ENCODE assay signal across 7 mouse cellular contexts in genomic region chr10:85388071-85388750, GRCm38 (mm10). TPM values are rescaled to one million over a fixed set of nuclear protein-coding genes. Genes with fewer than 3 reads are reported as not detected.
DNase-seq lines count a peak whose midpoint lies in the region; ATAC-seq and TF ChIP-seq lines count a peak whose summit lies in the region.

No protein-coding gene starts in this region.

- peak overlapping the region; percentile 71 for H3K9ac ChIP-seq in heart, embryonic 11.5 days (ENCODE audit: low read depth, low read length)
- H3K9ac ChIP-seq in kidney, postnatal 0 days (ENCODE audit: low read depth, low read length) = peak overlapping the region; percentile 59

- no peak for ATAC-seq in heart, embryonic 11.5 days (replicated peaks; ENCODE audit: insufficient number of reproducible peaks, low FRiP score, low TSS enrichment)
- ATAC-seq in kidney, postnatal 0 days (replicated peaks; ENCODE audit: low FRiP score, low read depth) = no peak

- peaks cover 9% of the 10 kb centered on the region for H3K27me3 ChIP-seq in spleen, adult 2 months (ENCODE audit: control insufficient read depth, insufficient read depth, low read length)
- peaks cover 13% of the 10 kb centered on the region for H3K27me3 ChIP-seq in heart, embryonic 11.5 days (ENCODE audit: control insufficient read depth, insufficient read depth, low read length)
- H3K27me3 ChIP-seq in kidney, postnatal 0 days (ENCODE audit: insufficient read depth, low read length) = 0 out of 2 replicates have a peak, but pooled peaks cover 5% of the 10 kb centered on the region
- H3K27me3 ChIP-seq in midbrain, embryonic 10.5 days (ENCODE audit: low read depth, poor library complexity, severe bottlenecking) = peaks cover 37% of the 10 kb centered on the region

- H3K4me2 ChIP-seq in heart, embryonic 11.5 days = peak overlapping the region; percentile 99
- peak overlapping the region; percentile 99 for H3K4me2 ChIP-seq in kidney, postnatal 0 days (ENCODE audit: low read length)

- no peaks in the 10 kb centered on the region for H3K9me3 ChIP-seq in heart, embryonic 11.5 days (replicated peaks; ENCODE audit: control insufficient read depth, low read length)
- H3K9me3 ChIP-seq in kidney, postnatal 0 days (replicated peaks; ENCODE audit: low read length) = no peaks in the 10 kb centered on the region
- H3K9me3 ChIP-seq in midbrain, embryonic 10.5 days (replicated peaks) = no peaks in the 10 kb centered on the region

- peak overlapping the region; percentile 61 for H3K4me3 ChIP-seq in spleen, adult 2 months (ENCODE audit: extremely low read depth, insufficient read depth, insufficient read length)
- H3K4me3 ChIP-seq in heart, embryonic 11.5 days (ENCODE audit: low read depth, low read length) = peak overlapping the region; percentile 58
- peak overlapping the region; percentile 63 for H3K4me3 ChIP-seq in kidney, postnatal 0 days (replicated peaks; ENCODE audit: low read depth, low read length)
- H3K4me3 ChIP-seq in midbrain, embryonic 10.5 days = peak overlapping the region; percentile 74

- no peak for DNase-seq in spleen, adult 2 months (ENCODE audit: low read depth in 1 of 2, low spot score in 2 of 2)
- no peak for DNase-seq in spleen, postnatal 14 days (ENCODE audit: low spot score in 2 of 2)
- peak; percentile 9 for DNase-seq in cerebellum, adult 8-10 months
- DNase-seq in kidney, postnatal 0 days (ENCODE audit: low spot score) = peak; percentile 29
- peak; percentile 62 for DNase-seq in midbrain, embryonic 10.5 days (ENCODE audit: low spot score)
- DNase-seq in thymus, postnatal 4 days = peak; percentile 44

- H3K27ac ChIP-seq in spleen, adult 2 months (ENCODE audit: insufficient read depth, low read length) = no peak overlapping the region
- no peak overlapping the region for H3K27ac ChIP-seq in heart, embryonic 11.5 days (ENCODE audit: low read depth, low read length)
- no peak overlapping the region for H3K27ac ChIP-seq in kidney, postnatal 0 days
- H3K27ac ChIP-seq in midbrain, embryonic 10.5 days (replicated peaks) = peak overlapping the region; percentile 85

- no peaks in the 10 kb centered on the region for H3K36me3 ChIP-seq in spleen, adult 2 months (ENCODE audit: control insufficient read depth, insufficient read depth, low read length)
- no peaks in the 10 kb centered on the region for H3K36me3 ChIP-seq in heart, embryonic 11.5 days (ENCODE audit: control insufficient read depth, insufficient read depth, low read length)
- H3K36me3 ChIP-seq in kidney, postnatal 0 days (ENCODE audit: insufficient read depth, low read length) = no peaks in the 10 kb centered on the region
- no peaks in the 10 kb centered on the region for H3K36me3 ChIP-seq in midbrain, embryonic 10.5 days

- no peak for TF ChIP-seq POLR2A in spleen, adult 2 months (IDR thresholded peaks at IDR 0.05; ENCODE audit: low read depth, low read length)

- 2% methylated on average over 43 of the region's 50 CpGs for WGBS in spleen, adult 2 months
- under 1% methylated on average over 50 of the region's 50 CpGs for WGBS in heart, embryonic 11.5 days (ENCODE audit: insufficient replicate concordance)
- under 1% methylated on average over 50 of the region's 50 CpGs for WGBS in kidney, postnatal 0 days
- WGBS in midbrain, embryonic 10.5 days = 1% methylated on average over 49 of the region's 50 CpGs

- no peak for TF ChIP-seq CTCF in spleen, adult 2 months (IDR thresholded peaks at IDR 0.05; ENCODE audit: extremely low read depth, insufficient read depth, insufficient read length, insufficient replicate concordance)
- TF ChIP-seq CTCF in kidney, postnatal 0 days (IDR thresholded peaks at IDR 0.05; ENCODE audit: low read depth) = no peak

- no peaks in the 10 kb centered on the region; the same call in none of the 2 replicates for H3K4me1 ChIP-seq in spleen, adult 2 months (ENCODE audit: control insufficient read depth, insufficient read depth, insufficient read length)
- H3K4me1 ChIP-seq in heart, embryonic 11.5 days (ENCODE audit: control insufficient read depth, insufficient read depth, low read length) = peaks cover 6% of the 10 kb centered on the region; the same call in 1 of the 2 replicates
- peaks cover 12% of the 10 kb centered on the region; the same call in 1 of the 2 replicates for H3K4me1 ChIP-seq in kidney, postnatal 0 days (replicated peaks; ENCODE audit: insufficient read depth, low read length)
- peaks cover 41% of the 10 kb centered on the region for H3K4me1 ChIP-seq in midbrain, embryonic 10.5 days

RNA-seq across cellular contexts. Expression of gene Btbd11, which starts 1.6 kb away (rescaled TPM):
- 7.8 TPM in 2 replicates for polyA plus RNA-seq in spleen, adult 2 months (2012; rRNA removed)
- 0.77 and 1.2 TPM in 2 replicates for polyA plus RNA-seq in heart, embryonic 11.5 days (2014; fragmentation: Nextera tagmentation; extraction: Ambion mirVana)
- polyA plus RNA-seq in kidney, postnatal 0 days (2015; fragmentation: Nextera tagmentation; extraction: Ambion mirVana) = 6.7 and 6.8 TPM in 2 replicates
- polyA plus RNA-seq in midbrain, embryonic 10.5 days (2016; fragmentation: Nextera tagmentation; extraction: Ambion mirVana) = 4.7 and 6.0 TPM in 2 replicates

Comparison
In these comparisons a context has a peak if more than half of its experiments do, and no peak if none do; other contexts are left out.
1. DNase-seq: peak in cerebellum, adult 8-10 months (single experiment), kidney, postnatal 0 days (single experiment), midbrain, embryonic 10.5 days (single experiment) and thymus, postnatal 4 days (single experiment); none in spleen, adult 2 months (0 of 2) and spleen, postnatal 14 days (0 of 2).
2. Peak in every context shown above with its lines, with median percentiles within 50 percentile points of each other: H3K4me3 ChIP-seq.